Mouse (Mus musculus) forebrain, embryonic 14.5 days (tissue): ENCODE measurements around the gene Clasrp. TPM values are rescaled to one million over a fixed set of nuclear protein-coding genes. Genes with fewer than 3 reads are reported as not detected.
A peak's percentile ranks its signal among the peaks of the same experiment; 100 is the strongest.

ENCODE experiments used
- ATAC-seq: fragments of 200-750 bp; cut with Nextera tagmentation; 2 replicates; pipeline ENCODE4 v1.8.0; 2017; ENCODE audit warnings: mild to moderate bottlenecking, moderate library complexity
- DNase-seq: peaks from one replicate; pipeline ENCODE4 v3.0.0-alpha.2; 2015; ENCODE audit warnings: low spot score
- H3K27ac ChIP-seq: fragments of 300-500 bp; sonication (generic); 2 replicates; pipeline ENCODE4 v1.5.1; 2014; ENCODE audit warnings: low read depth, mild to moderate bottlenecking, control low read depth, low read length, moderate library complexity
- H3K27me3 ChIP-seq: fragments of 300-500 bp; sonication (generic); replicated peaks from 2 replicates; pipeline ENCODE4 v1.6.1; 2014; ENCODE audit warnings: low read length, control low read depth, mixed read lengths; ENCODE audit not compliant: control insufficient read depth, insufficient read depth
- H3K36me3 ChIP-seq: fragments of 300-500 bp; sonication (generic); 2 replicates; pipeline ENCODE4 v1.6.1; 2014; ENCODE audit warnings: low read length, control low read depth; ENCODE audit not compliant: control insufficient read depth, insufficient read depth
- H3K4me1 ChIP-seq: fragments of 300-500 bp; sonication (generic); 2 replicates; pipeline ENCODE4 v1.6.1; 2014; ENCODE audit warnings: antibody characterized with exemption, low read length, control low read depth; ENCODE audit not compliant: control insufficient read depth, insufficient read depth
- H3K4me2 ChIP-seq: fragments of 300-500 bp; sonication (generic); 2 replicates; pipeline ENCODE4 v1.6.1; 2014; ENCODE audit warnings: mild to moderate bottlenecking, control low read depth, low read length
- H3K4me3 ChIP-seq: fragments of 300-500 bp; sonication (generic); 2 replicates; pipeline ENCODE4 v1.5.1; 2014; ENCODE audit warnings: low read depth, low read length, control low read depth
- H3K9ac ChIP-seq: fragments of 300-500 bp; sonication (generic); 2 replicates; pipeline ENCODE4 v1.6.1; 2014; ENCODE audit warnings: mild to moderate bottlenecking, low read length, control low read depth, moderate library complexity
- H3K9me3 ChIP-seq: fragments of 300-500 bp; sonication (generic); replicated peaks from 2 replicates; pipeline ENCODE4 v1.6.1; 2016; ENCODE audit warnings: low read length, control low read depth, mixed read lengths; ENCODE audit not compliant: control insufficient read depth
- WGBS: fragments of 180-500 bp; shearing (Covaris S2); extraction: QIAGEN DNeasy Blood & Tissue Kit; methylation state at CpG from one replicate; pipeline ENCODE4 v1.1.7; 2014; 5-methylcytosine and 5-hydroxymethylcytosine counted together
- polyA plus RNA-seq: library from polyadenylated mRNA; unstranded; fragments of >200 nt; fragmentation: Nextera tagmentation; extraction: Ambion mirVana; gene quantifications from 2 replicates; pipeline ENCODE4 v1.2.1, GENCODE M21; 2014

Gene Clasrp
- polyA plus RNA-seq, 1 experiment from 2014 or later: 27.1 TPM

DNA sequence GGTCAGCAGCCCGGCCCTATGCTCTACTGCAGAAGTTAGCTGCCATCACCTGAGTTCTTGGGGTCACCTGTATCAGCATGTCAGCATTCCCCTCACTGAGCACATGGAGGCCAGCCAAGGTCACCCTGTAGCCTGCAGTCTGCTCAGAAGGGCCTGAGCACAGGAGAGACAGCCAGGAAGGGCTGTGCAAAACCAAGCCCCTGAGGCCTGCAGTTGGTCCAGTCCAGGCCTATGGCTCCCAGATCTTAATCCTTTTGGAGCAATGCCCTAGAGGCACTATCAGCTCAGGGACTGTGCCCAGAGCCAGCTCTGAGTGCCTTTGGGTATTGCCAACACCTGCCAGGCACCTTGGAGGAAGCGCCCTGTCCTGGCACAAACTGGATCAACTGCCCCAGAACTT, 47.2 kb downstream of the Clasrp start:
- Histone ChIP-seq H3K4me2 (no peak overlapping the region), H3K9ac (no peak overlapping the region), H3K9me3 (no peaks in the 10 kb centered on the region), H3K4me3 (no peak overlapping the region), H3K27ac (no peak overlapping the region), H3K27me3 (no peaks in the 10 kb centered on the region), H3K4me1 (peaks cover 19% of the 10 kb centered on the region), H3K36me3 (peaks cover 27% of the 10 kb centered on the region)
- DNase-seq: no peak
- 92% methylated on average over 2 of the region's 2 CpGs for WGBS
- no peak for ATAC-seq

DNA sequence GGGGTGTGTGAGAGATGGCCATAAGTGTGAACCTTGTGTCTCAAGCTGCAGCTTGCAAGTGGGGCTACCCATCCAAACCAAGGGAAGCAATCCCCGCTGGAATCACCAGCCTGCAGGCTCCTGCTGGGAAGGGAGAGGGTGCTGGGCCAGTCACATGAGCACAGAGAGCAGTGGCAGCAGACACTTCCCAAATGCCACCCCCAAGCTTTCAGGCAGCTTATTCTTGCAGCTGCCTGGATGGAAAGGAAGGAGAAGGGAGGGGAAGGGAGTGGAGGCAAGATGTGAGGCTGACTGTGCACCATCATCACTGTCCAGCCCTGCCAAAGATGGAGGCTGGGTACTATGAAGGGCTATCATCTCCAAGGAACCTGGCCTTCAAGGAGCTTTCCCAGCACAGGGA, 50.1 kb downstream of the Clasrp start:
- Histone ChIP-seq H3K9ac (no peak overlapping the region; the same call in 1 of the 2 replicates), H3K4me3 (no peak overlapping the region), H3K4me1 (peaks cover 2% of the 10 kb centered on the region; the same call in 1 of the 2 replicates), H3K27me3 (no peaks in the 10 kb centered on the region), H3K36me3 (peaks cover 27% of the 10 kb centered on the region), H3K9me3 (no peaks in the 10 kb centered on the region), H3K4me2 (no peak overlapping the region), H3K27ac (no peak overlapping the region)
- WGBS: 81% methylated on average over 1 of the region's 1 CpGs
- ATAC-seq (no peak), DNase-seq (no peak)

DNA sequence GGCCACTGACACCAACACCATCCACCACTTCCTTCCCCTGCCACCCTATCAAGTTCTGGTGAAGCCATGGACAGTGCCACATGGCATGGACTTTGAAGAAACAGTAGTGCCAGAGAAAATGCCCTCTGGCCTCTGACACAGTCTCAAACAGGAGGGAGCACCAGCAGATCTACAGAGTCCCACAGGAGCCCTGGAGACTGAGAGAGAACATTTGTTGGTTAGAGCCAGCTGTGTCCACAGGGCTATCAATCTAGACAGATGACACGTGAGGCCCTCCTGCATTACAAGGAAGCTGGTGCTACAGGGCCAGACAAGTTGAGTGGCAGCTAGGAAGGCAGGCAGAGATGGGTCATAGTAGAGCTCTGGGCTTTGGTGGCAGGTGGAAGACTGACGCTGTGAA, 51.8 kb downstream of the Clasrp start:
- Histone ChIP-seq H3K9ac (no peak overlapping the region), H3K27ac (no peak overlapping the region), H3K36me3 (peaks cover 23% of the 10 kb centered on the region), H3K4me1 (no peaks in the 10 kb centered on the region), H3K9me3 (no peaks in the 10 kb centered on the region), H3K4me3 (no peak overlapping the region), H3K27me3 (no peaks in the 10 kb centered on the region), H3K4me2 (no peak overlapping the region)
- ATAC-seq (no peak), DNase-seq (no peak)
- WGBS: 92% methylated on average over 2 of the region's 2 CpGs

GRCm38 (mm10) chr7:19551634-19552033, 52.7 kb downstream of the Clasrp start:
- Histone ChIP-seq H3K4me3 (no peak overlapping the region), H3K4me1 (no peaks in the 10 kb centered on the region), H3K9ac (no peak overlapping the region), H3K4me2 (no peak overlapping the region), H3K9me3 (no peaks in the 10 kb centered on the region), H3K27ac (no peak overlapping the region), H3K36me3 (peaks cover 19% of the 10 kb centered on the region), H3K27me3 (no peaks in the 10 kb centered on the region)
- 92% methylated on average over 5 of the region's 5 CpGs for WGBS
- no peak for ATAC-seq
- no peak for DNase-seq

- ATAC-seq: no peak
- H3K4me1 ChIP-seq: no peaks in the 10 kb centered on the region
- no peak overlapping the region for H3K4me2 ChIP-seq
- no peak overlapping the region for H3K27ac ChIP-seq
- H3K4me3 ChIP-seq: no peak overlapping the region
- no peak overlapping the region for H3K9ac ChIP-seq
- WGBS: 93% methylated on average over 10 of the region's 10 CpGs
- DNase-seq: no peak
- no peaks in the 10 kb centered on the region for H3K27me3 ChIP-seq
- peaks cover 11% of the 10 kb centered on the region; the same call in 1 of the 2 replicates for H3K36me3 ChIP-seq
- H3K9me3 ChIP-seq: no peaks in the 10 kb centered on the region
Observed at GRCm38 (mm10) chr7:19549394-19549793, 54.9 kb downstream of the Clasrp start.

DNA sequence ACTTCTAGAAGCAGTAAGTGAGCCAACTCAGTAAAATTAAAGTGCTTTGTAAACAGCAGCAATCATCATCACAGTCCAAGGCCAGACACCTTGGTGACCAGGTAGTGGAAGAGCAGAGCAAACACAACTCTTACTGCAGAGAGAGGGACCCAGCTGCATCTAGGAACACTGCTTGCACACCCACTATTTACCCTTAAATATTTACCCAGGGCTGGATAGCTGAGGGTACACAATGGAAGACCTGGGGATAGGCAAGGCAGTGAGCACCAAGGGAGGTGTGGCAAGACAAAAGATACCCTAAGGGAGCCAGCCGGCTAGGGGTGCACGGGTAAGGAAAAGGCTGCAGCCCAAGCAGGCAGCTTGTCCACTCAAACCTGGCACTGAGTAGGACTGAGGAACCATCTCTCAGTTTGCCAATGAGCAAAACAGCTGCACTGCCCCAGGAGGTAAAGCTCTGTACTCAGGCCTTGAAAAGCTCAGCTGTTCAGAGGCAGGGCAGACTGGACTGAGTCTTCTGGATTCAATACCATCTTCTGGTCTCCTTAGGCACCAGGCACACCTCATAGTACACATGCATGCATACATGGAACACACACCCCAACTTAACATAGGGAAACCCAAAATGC, 56.8 kb downstream of the Clasrp start:
- ATAC-seq: no peak
- 71% methylated on average over 2 of the region's 2 CpGs for WGBS
- no peaks in the 10 kb centered on the region for H3K27me3 ChIP-seq

DNA sequence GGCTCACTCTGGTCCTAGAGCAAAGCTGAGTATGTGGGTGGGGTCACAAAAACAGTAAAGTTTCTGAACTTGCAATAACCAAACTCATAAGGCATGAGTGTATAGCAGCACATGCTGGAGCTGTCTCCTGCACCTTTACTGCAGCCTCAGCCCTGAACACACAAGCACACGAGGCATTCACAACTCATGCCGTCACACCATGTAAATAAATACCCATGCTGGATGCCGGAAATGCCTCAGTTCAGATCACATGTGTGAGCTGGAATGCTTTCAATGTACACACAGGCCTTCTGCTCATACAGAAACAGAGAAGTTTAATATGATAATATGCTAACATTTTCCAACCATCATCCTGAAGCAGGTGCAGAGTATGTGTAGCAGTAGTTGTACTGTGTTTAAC, 58.3 kb downstream of the Clasrp start:
- H3K27ac ChIP-seq: no peak overlapping the region
- no peaks in the 10 kb centered on the region for H3K36me3 ChIP-seq
- peaks cover 16% of the 10 kb centered on the region for H3K4me1 ChIP-seq
- no peaks in the 10 kb centered on the region for H3K9me3 ChIP-seq
- no peak overlapping the region for H3K4me3 ChIP-seq
- no peak overlapping the region for H3K4me2 ChIP-seq
- ATAC-seq (no peak), DNase-seq (no peak)
- H3K9ac ChIP-seq: no peak overlapping the region
- H3K27me3 ChIP-seq: no peaks in the 10 kb centered on the region
- 61% methylated on average over 3 of the region's 3 CpGs for WGBS

More for the DNA sequence above, 56.8 kb downstream of the Clasrp start:
- DNase-seq: no peak
- Histone ChIP-seq H3K4me1 (peaks cover 2% of the 10 kb centered on the region), H3K36me3 (no peaks in the 10 kb centered on the region), H3K4me2 (no peak overlapping the region), H3K4me3 (no peak overlapping the region), H3K9me3 (no peaks in the 10 kb centered on the region), H3K9ac (no peak overlapping the region), H3K27ac (no peak overlapping the region)

DNA sequence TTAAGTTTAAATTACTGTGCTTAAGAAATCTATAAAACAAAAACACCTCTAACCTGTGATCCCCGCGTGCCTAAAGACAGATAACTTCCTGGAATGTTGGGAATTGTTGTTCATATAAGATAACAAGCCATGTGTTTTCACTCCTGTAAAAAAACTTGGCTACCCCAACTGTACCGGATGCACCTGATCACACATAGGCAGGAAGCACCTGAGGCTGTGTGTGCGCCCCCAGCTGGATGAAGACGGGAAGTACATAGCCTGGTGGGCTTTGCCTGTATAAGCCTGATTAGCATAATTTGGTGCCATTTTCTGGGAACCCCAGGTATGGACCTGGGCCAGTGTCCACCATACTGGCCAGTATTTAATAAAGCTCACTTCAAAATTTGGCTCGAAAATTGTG, 60.7 kb downstream of the Clasrp start:
- ATAC-seq: no peak
- H3K36me3 ChIP-seq: no peaks in the 10 kb centered on the region
- H3K4me1 ChIP-seq: peaks cover 16% of the 10 kb centered on the region
- no peak overlapping the region for H3K4me2 ChIP-seq
- DNase-seq: no peak
- H3K9me3 ChIP-seq: no peaks in the 10 kb centered on the region
- H3K9ac ChIP-seq: no peak overlapping the region
- H3K27ac ChIP-seq: no peak overlapping the region
- no peak overlapping the region for H3K4me3 ChIP-seq
- 57% methylated on average over 6 of the region's 6 CpGs for WGBS
- H3K27me3 ChIP-seq: no peaks in the 10 kb centered on the region

DNA sequence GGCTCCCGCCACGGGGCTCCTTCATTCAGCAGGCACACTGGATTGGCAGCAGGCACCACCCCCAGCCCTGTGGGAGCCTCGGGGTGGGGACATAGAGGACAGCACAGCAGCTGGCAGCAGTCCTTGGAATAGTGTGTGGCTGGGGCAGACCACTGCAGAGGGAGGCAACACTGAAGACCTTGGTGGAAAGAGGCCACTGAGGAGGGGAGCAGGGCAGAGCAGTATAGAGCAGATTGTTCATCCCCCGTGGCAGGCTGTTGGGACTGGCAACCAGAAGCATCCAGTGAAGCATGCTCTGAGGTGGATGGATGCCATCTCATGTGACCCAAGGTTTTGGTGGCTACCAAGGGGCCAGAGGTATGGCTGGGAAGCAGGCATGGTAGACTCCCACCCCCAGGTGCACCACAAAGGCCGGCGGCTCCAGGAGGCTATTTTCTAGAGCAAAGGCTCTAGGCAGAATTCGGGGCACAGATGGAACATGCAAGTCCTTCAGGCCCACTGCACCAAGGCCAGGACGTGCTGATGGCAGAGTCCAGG, 62.1 kb downstream of the Clasrp start:
- Histone ChIP-seq H3K27me3 (no peaks in the 10 kb centered on the region), H3K36me3 (no peaks in the 10 kb centered on the region), H3K4me2 (no peak overlapping the region), H3K9me3 (no peaks in the 10 kb centered on the region), H3K4me3 (no peak overlapping the region), H3K27ac (peak overlapping the region; percentile 62), H3K4me1 (peaks cover 16% of the 10 kb centered on the region), H3K9ac (no peak overlapping the region)
- WGBS: 45% methylated on average over 8 of the region's 8 CpGs
- ATAC-seq (peak; percentile 92), DNase-seq (peak; percentile 86)
